Mouse (Mus musculus) brain, adult 10 weeks (tissue): ENCODE measurements around the gene Ppef1. TPM values are rescaled to one million over a fixed set of nuclear protein-coding genes. Genes with fewer than 3 reads are reported as not detected.

Source experiments
- polyA plus RNA-seq: library from polyadenylated mRNA; stranded (reverse); fragments of 350-450 nt; fragmentation: Illumina TruSeq; extraction: RNeasy Lipid Tissue Mini Kit (QIAGEN cat#74804); gene quantifications from one replicate; pipeline ENCODE4 v1.2.3, GENCODE M21; 2015; ENCODE audit warnings: low read depth, low replicate concordance

Gene Ppef1
- polyA plus RNA-seq = 0.52 TPM

DNA sequence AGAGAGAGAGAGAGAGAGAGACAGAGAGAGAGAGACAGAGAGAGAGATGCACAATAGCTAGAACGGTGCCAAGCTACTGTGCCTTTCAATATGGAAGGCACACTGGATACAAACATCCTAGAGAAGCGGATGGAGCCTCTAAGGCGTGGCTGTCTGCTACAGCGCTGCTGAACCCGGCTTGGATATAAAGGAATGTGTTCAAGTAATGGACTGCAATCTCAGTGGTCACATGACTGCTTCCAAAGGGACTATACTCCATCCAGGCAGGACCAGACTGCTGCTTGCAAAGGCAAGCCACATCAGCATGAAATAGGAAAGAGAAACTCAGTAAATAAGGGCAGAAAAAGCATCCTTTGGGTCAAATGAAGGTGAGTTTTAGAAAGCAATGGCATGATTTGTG lies at the start of gene Ppef1:
Ppef1 (minus strand) TSS at position 116 of the 400 bp plus-strand sequence.

DNA sequence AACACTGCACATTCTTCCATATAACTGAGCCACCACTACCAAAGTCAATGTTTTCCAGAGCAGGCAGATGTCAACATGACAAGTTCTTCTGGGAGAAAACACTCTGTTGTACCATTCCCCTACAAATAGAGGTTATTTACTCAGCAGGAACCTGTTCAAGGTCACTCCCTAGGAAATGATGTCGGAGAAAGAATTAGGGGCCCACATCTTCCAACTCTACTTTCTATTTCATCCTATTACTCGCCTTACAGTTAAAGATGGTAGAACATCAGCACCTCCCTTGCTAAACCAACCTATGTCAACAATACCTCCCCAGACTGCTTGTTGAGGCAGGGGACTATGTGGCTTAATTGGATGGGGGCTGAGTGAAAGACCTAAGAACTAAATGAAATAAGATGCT lies 32.1 kb upstream of the Ppef1 start, which contains the start of gene Rs1:
Rs1 (plus strand) TSS at position 301 of the 400 bp plus-strand sequence.

Other genes with a start within 250 kb of the Ppef1 start
- gene Phka2, start 233.6 kb downstream of the Ppef1 start, polyA plus RNA-seq = 19.0 TPM
- gene Rs1, start 32.2 kb upstream of the Ppef1 start, polyA plus RNA-seq = 0.25 TPM
- gene Gja6, start 171.3 kb upstream of the Ppef1 start, polyA plus RNA-seq = 0.30 TPM